Mouse (Mus musculus): ENCODE data around the gene Ppp1r1b. TPM values are rescaled to one million over a fixed set of nuclear protein-coding genes. Genes with fewer than 3 reads are reported as not detected.

Ppp1r1b gene
- polyA plus RNA-seq, 1 experiment from 2014 or later: 0.17 TPM

GRCm38 (mm10) chr11:98349308-98349707, 1.1 kb downstream of the Ppp1r1b start:
- H3K4me2 ChIP-seq (ENCODE audit: low read depth, severe bottlenecking): no peak overlapping the region
- peaks cover 12% of the 10 kb centered on the region for H3K4me1 ChIP-seq (ENCODE audit: control insufficient read depth, insufficient read depth, low read length)
- H3K27me3 ChIP-seq (ENCODE audit: control insufficient read depth, insufficient read depth, low read length): peaks cover 89% of the 10 kb centered on the region
- no peak for DNase-seq (ENCODE audit: low spot score)
- H3K9me3 ChIP-seq (ENCODE audit: control insufficient read depth, low read length): no peaks in the 10 kb centered on the region
- H3K27ac ChIP-seq (replicated peaks; ENCODE audit: low read depth, low read length): no peak overlapping the region
- no peak overlapping the region for H3K9ac ChIP-seq (ENCODE audit: low read length)
- no peaks in the 10 kb centered on the region for H3K36me3 ChIP-seq (ENCODE audit: control insufficient read depth, insufficient read depth, low read length)
- ATAC-seq (ENCODE audit: insufficient number of reproducible peaks, low FRiP score, low TSS enrichment, low read depth): no peak
- no peak overlapping the region for H3K4me3 ChIP-seq (ENCODE audit: low read depth, low read length)
- 0% methylated on average over 9 of the region's 9 CpGs for WGBS

- H3K9me3 ChIP-seq (ENCODE audit: control insufficient read depth, low read length): no peaks in the 10 kb centered on the region
- H3K9ac ChIP-seq (ENCODE audit: low read length): no peak overlapping the region
- 74% methylated on average over 18 of the region's 18 CpGs for WGBS
- H3K4me1 ChIP-seq (ENCODE audit: control insufficient read depth, insufficient read depth, low read length): peaks cover 19% of the 10 kb centered on the region
- ATAC-seq (ENCODE audit: insufficient number of reproducible peaks, low FRiP score, low TSS enrichment, low read depth) (no peak), DNase-seq (ENCODE audit: low spot score) (no peak)
- H3K4me3 ChIP-seq (ENCODE audit: low read depth, low read length): no peak overlapping the region
- H3K27me3 ChIP-seq (ENCODE audit: control insufficient read depth, insufficient read depth, low read length): peaks cover 66% of the 10 kb centered on the region
- H3K36me3 ChIP-seq (ENCODE audit: control insufficient read depth, insufficient read depth, low read length): no peaks in the 10 kb centered on the region
- no peak overlapping the region for H3K4me2 ChIP-seq (ENCODE audit: low read depth, severe bottlenecking)
- H3K27ac ChIP-seq (replicated peaks; ENCODE audit: low read depth, low read length): no peak overlapping the region
These were observed 4.2 kb downstream of the Ppp1r1b start for GRCm38 (mm10) chr11:98352272-98352990.

- 27% methylated on average over 8 of the region's 8 CpGs for WGBS
- Histone ChIP-seq H3K27ac (replicated peaks; ENCODE audit: low read depth, low read length) (no peak overlapping the region), H3K4me1 (ENCODE audit: control insufficient read depth, insufficient read depth, low read length) (peaks cover 15% of the 10 kb centered on the region), H3K36me3 (ENCODE audit: control insufficient read depth, insufficient read depth, low read length) (no peaks in the 10 kb centered on the region), H3K4me3 (ENCODE audit: low read depth, low read length) (no peak overlapping the region), H3K27me3 (ENCODE audit: control insufficient read depth, insufficient read depth, low read length) (peaks cover 53% of the 10 kb centered on the region), H3K9ac (ENCODE audit: low read length) (no peak overlapping the region), H3K4me2 (ENCODE audit: low read depth, severe bottlenecking) (0 out of 2 replicates have a peak overlapping the region, but pooled peaks have one; percentile 7), H3K9me3 (ENCODE audit: control insufficient read depth, low read length) (no peaks in the 10 kb centered on the region)
- DNase-seq (ENCODE audit: low spot score) (no peak), ATAC-seq (ENCODE audit: insufficient number of reproducible peaks, low FRiP score, low TSS enrichment, low read depth) (no peak)
These were observed 5.5 kb downstream of the Ppp1r1b start for GRCm38 (mm10) chr11:98353651-98354211.

- Histone ChIP-seq H3K9me3 (ENCODE audit: control insufficient read depth, low read length) (no peaks in the 10 kb centered on the region), H3K9ac (ENCODE audit: low read length) (no peak overlapping the region), H3K36me3 (ENCODE audit: control insufficient read depth, insufficient read depth, low read length) (no peaks in the 10 kb centered on the region), H3K4me1 (ENCODE audit: control insufficient read depth, insufficient read depth, low read length) (peaks cover 14% of the 10 kb centered on the region), H3K27me3 (ENCODE audit: control insufficient read depth, insufficient read depth, low read length) (peaks cover 46% of the 10 kb centered on the region), H3K27ac (replicated peaks; ENCODE audit: low read depth, low read length) (no peak overlapping the region), H3K4me3 (ENCODE audit: low read depth, low read length) (no peak overlapping the region), H3K4me2 (ENCODE audit: low read depth, severe bottlenecking) (no peak overlapping the region)
- 60% methylated on average over 14 of the region's 14 CpGs for WGBS
- no peak for DNase-seq (ENCODE audit: low spot score)
- ATAC-seq (ENCODE audit: insufficient number of reproducible peaks, low FRiP score, low TSS enrichment, low read depth): no peak
These were observed 6.2 kb downstream of the Ppp1r1b start for GRCm38 (mm10) chr11:98354445-98354844.

GRCm38 (mm10) chr11:98355732-98356299, 7.6 kb downstream of the Ppp1r1b start:
- no peak overlapping the region for H3K4me3 ChIP-seq (ENCODE audit: low read depth, low read length)
- no peak overlapping the region for H3K4me2 ChIP-seq (ENCODE audit: low read depth, severe bottlenecking)
- ATAC-seq (ENCODE audit: insufficient number of reproducible peaks, low FRiP score, low TSS enrichment, low read depth) (no peak), DNase-seq (ENCODE audit: low spot score) (peak; percentile 68)
- peaks cover 21% of the 10 kb centered on the region for H3K4me1 ChIP-seq (ENCODE audit: control insufficient read depth, insufficient read depth, low read length)
- peaks cover 32% of the 10 kb centered on the region for H3K27me3 ChIP-seq (ENCODE audit: control insufficient read depth, insufficient read depth, low read length)
- no peak overlapping the region for H3K9ac ChIP-seq (ENCODE audit: low read length)
- H3K36me3 ChIP-seq (ENCODE audit: control insufficient read depth, insufficient read depth, low read length): no peaks in the 10 kb centered on the region
- H3K9me3 ChIP-seq (ENCODE audit: control insufficient read depth, low read length): no peaks in the 10 kb centered on the region
- H3K27ac ChIP-seq (replicated peaks; ENCODE audit: low read depth, low read length): no peak overlapping the region
- WGBS: 9% methylated on average over 6 of the region's 6 CpGs

- Histone ChIP-seq H3K9ac (ENCODE audit: low read length) (no peak overlapping the region), H3K9me3 (ENCODE audit: control insufficient read depth, low read length) (no peaks in the 10 kb centered on the region), H3K27me3 (ENCODE audit: control insufficient read depth, insufficient read depth, low read length) (peaks cover 23% of the 10 kb centered on the region), H3K4me2 (ENCODE audit: low read depth, severe bottlenecking) (no peak overlapping the region), H3K36me3 (ENCODE audit: control insufficient read depth, insufficient read depth, low read length) (no peaks in the 10 kb centered on the region), H3K4me3 (ENCODE audit: low read depth, low read length) (peak overlapping the region; percentile 70; the same call in 1 of the 2 replicates), H3K27ac (replicated peaks; ENCODE audit: low read depth, low read length) (no peak overlapping the region), H3K4me1 (ENCODE audit: control insufficient read depth, insufficient read depth, low read length) (peaks cover 22% of the 10 kb centered on the region)
- WGBS: 77% methylated on average over 7 of the region's 7 CpGs
- ATAC-seq (ENCODE audit: insufficient number of reproducible peaks, low FRiP score, low TSS enrichment, low read depth) (no peak), DNase-seq (ENCODE audit: low spot score) (no peak)
These were observed 8.6 kb downstream of the Ppp1r1b start for GRCm38 (mm10) chr11:98356625-98357394.

GRCm38 (mm10) chr11:98357396-98358160, 9.4 kb downstream of the Ppp1r1b start:
- Histone ChIP-seq H3K4me3 (ENCODE audit: low read depth, low read length) (peak overlapping the region; percentile 70), H3K27ac (replicated peaks; ENCODE audit: low read depth, low read length) (peak overlapping the region; percentile 45), H3K9ac (ENCODE audit: low read length) (peak overlapping the region; percentile 74), H3K4me1 (ENCODE audit: control insufficient read depth, insufficient read depth, low read length) (peaks cover 22% of the 10 kb centered on the region), H3K27me3 (ENCODE audit: control insufficient read depth, insufficient read depth, low read length) (peaks cover 15% of the 10 kb centered on the region), H3K4me2 (ENCODE audit: low read depth, severe bottlenecking) (peak overlapping the region; percentile 69), H3K36me3 (ENCODE audit: control insufficient read depth, insufficient read depth, low read length) (no peaks in the 10 kb centered on the region), H3K9me3 (ENCODE audit: control insufficient read depth, low read length) (no peaks in the 10 kb centered on the region)
- no peak for ATAC-seq (ENCODE audit: insufficient number of reproducible peaks, low FRiP score, low TSS enrichment, low read depth)
- 8% methylated on average over 13 of the region's 13 CpGs for WGBS
- no peak for DNase-seq (ENCODE audit: low spot score)

All from limb, embryonic 11.5 days (tissue).